Mouse (Mus musculus) large intestine, adult 2 months (tissue): ENCODE results near the gene Etl4. TPM values are rescaled to one million over a fixed set of nuclear protein-coding genes. Genes with fewer than 3 reads are reported as not detected.
"Not testable (repeated sequence)": the region's sequence is repeated elsewhere in the genome, so short reads cannot be mapped to it uniquely, and the experiment has no call there.

Source experiments
- DNase-seq: peaks from one replicate; pipeline ENCODE4 v3.0.0-alpha.2; 2012; ENCODE audit warnings: low read depth, low spot score
- whole genome bisulfite sequencing: fragments of 180-500 bp; shearing (Covaris S2); methylation state at CpG from one replicate; pipeline ENCODE4 v1.1.7; 2018; 5-methylcytosine and 5-hydroxymethylcytosine counted together
- polyA plus RNA-seq: library from polyadenylated mRNA; depleted of rRNA; stranded (reverse); fragments of >200 nt; gene quantifications from 2 replicates; pipeline ENCODE4 v1.2.3, GENCODE M21; 2012

Etl4 gene
- polyA plus RNA-seq, 1 experiment, result 18.2 TPM

DNA sequence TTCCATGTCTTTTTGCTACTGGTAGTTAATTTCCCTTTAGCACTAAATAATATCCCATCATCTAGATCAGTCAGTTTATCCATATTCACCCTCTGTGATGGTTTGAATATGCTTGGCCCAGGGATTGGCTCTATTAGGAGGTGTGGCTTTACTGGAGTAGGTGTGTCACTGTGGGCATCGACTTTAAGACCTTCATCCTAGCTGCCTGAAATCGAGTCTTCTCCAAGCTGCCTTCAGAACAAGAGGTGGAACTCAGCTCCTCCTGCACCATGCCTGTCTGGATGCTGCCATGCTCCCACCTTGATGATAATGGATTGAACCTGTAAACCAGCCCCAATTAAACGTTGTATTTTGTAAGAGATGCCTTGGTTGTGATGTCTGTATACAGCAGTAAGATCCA is 758.3 kb downstream of the Etl4 start:
- no peak for DNase-seq
- WGBS, result 47% methylated on average over 3 of the region's 3 CpGs

DNA sequence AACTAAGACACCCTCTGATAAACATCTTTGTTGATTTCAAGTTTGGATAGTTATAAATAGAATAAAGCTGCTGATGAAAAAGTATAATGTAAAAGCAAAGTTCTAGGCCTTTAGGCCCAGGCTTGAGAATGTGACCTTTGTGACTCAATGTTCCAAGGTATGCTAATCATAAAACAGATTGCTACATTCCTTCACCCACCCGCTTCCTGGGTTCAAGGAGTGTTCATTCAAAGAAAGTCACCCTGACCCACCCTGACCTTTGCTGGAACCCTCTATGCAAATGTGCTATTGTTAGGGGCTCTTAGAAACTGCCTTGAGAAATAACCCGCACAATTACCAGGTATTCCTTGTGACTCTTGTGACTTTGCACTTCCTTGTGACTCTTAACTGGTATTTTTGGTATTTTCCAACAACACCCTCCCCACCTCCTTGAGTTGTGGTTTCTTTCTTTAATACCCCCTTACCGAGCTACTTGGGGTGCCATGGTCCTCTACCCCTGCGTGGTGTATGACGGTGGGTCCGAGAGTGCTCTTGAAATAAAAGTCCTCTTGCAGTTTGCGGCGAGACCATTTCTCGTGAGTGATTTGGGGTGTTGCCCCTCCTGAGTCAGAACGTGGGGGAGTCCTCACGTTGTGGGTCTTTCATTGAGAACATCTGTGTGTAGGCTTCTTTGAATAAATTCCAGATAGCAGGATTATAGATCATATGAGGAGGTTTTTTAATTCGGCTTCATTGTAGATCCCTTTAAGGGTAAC is 758.9 kb downstream of the Etl4 start:
- not testable (repeated sequence) for DNase-seq
- 87% methylated on average over 12 of the region's 12 CpGs for WGBS

DNA sequence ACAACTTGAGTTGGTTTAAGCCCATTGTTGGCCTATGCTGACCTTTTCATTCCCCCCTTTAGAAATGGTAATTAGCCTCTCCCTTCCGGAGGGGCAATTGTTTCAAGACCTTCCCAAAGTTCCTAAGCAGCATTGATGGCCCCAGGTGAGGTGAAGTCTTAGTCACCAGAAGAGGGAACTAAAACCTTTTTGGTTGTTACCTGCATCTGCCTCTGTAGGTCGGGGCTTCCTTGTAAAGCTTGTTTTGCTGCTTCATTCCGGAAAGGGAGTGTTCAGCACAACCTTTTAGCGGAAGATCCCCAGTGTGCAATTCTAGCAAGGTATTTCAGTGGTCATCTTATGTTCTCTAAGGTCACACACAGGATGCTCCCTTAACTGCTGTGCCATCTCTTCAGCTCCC is 759.8 kb downstream of the Etl4 start:
- no peak for DNase-seq
- 76% methylated on average over 4 of the region's 4 CpGs for WGBS

DNA sequence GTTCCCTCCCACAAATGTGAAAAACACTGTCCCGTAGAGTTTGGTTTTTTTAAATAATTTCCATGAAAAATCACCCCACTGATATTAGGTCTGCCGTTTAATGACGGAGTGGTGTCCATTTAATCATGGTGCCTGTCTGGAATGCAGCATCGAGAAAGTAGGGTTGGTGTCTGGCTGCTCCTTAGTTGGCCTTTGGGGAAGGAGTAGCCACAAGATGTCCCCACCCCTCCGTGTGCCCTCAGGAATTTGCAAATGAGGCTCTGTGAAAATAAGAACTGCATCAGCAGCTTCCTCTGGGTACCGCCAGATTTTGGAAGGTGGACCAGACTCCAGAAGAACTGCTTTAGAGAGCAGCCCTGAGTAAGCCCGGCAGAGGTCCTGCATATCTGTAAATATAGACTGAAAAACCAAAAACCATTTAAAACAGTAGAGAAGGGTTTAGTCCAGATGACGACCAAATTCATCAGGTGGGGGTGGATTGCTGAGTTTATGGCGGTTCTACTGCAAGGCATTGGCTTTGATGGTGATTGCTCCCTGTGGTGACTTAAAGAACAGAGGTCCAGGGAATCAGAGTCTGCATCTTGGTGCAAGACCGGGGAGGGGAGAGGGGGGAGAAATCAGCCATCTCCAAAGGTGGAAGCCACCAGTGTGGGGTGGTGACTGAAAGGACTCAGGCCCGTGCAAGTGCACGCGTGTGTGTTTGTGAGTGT is 762.1 kb downstream of the Etl4 start:
- WGBS, result 68% methylated on average over 13 of the region's 13 CpGs
- DNase-seq, result no peak

DNA sequence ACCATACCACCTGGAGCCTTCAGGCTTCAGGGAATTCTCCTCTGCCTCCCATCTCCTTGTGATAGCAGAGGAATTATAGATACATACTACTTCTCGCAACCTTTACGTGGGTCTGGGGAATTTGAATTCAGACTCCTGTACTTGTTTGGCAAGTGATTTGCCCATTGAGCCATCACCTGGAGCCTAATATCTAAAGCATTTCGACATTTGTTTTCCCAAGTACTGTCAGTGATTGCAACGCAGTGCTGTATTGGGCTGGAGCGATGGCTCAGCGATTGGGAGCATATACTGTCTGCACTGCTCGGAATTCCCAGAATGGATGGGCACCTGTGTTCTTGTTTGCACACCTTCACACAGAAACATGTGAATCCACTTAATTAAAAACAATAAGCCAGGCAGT is 762.7 kb downstream of the Etl4 start:
- WGBS, result 90% methylated on average over 7 of the region's 7 CpGs
- DNase-seq, result no peak

DNA sequence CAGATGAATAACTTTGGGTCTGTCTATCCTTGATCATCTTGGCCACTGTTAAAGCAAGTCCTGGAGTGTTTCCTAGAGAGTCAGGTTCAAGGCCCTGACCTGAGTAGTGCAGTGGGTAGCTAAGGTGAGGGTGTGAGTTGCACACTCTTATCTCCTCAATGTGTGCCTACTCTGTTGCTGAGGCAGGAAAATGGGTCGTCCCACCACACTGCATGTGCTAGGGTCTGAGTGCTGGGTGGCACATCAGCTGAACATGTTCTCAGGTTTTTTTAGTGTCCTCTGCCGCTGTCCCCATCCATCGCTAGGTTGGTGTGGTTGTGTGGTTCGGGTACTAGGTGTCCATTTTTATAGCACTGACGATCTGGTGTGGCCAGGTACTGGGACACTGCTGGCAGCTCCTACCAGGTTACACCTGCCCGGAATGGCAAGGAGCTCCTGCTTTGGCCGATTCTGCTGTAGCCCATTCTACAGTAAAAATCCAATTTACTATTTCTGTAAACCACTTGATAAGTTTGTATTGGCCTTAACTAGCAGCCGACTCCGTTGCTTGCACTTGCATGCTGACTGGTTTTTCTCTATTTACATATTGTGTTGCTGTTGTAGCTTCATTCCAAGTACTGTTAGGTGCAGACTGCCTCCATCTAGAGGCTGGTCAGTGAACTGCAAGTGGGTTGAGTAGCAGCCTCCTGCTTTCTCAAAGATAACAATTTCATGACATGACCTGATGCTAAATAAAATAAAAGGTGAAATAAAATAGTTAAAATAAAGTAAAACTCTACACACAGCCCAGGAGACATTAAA is 763.4 kb downstream of the Etl4 start:
- WGBS, result 44% methylated on average over 9 of the region's 9 CpGs
- peak; percentile 37 for DNase-seq

DNA sequence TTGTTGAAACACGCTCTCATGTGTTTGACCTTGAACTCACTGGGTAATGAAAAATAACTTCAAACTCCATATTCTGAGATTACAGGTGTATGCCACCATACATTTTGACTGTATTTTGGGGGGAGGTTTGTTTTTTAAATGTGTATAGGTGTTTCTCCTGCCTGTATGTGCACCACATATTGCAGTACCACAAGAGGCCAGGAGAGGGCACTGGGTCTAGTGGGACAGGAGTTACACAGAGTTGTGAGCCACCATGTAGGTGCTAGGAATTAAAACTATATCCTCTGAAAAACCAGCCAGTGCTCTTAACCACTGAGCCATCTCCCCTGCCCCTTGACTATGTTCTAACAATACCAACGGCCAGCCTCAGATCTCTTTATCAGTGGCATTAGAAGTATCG is 766.8 kb downstream of the Etl4 start:
- 96% methylated on average over 3 of the region's 3 CpGs for WGBS
- DNase-seq, result no peak

DNA sequence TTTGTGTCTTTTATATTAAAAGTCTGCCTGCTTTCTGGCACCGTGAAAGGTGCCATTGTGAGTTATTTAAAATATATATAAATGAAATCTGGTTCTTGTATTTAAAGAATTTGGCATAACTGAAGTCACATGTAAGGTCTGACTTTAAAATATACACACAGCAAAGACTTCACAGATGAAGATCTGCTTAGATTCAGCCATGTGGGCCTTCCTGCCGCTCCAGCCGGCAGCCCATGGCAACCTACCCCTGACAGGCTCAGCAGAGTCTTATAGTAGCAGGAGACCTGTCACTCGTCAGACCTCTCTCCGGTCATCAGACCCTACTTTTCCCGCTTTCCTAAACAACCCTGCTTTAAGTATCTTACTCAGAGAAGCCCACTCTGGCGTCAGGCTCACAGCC is 769.2 kb downstream of the Etl4 start:
- 84% methylated on average over 7 of the region's 7 CpGs for WGBS
- no peak for DNase-seq

DNA sequence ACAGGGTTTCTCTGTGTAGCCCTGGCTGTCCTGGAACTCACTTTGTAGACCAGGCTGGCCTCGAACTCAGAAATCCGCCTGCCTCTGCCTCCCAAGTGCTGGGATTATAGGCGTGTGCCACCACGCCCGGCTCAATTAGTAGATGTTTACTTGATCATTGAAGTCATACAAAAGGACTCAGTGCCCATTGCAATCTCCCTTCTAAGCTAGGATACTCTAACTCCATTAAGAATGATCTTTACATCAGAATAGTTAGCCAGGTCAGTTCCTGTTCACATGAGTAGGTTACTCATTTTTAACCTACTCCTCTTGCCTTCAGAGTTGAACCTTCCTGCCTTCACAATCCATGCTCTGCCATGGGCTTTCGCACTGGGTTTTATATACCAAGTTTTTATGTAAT is 772.6 kb downstream of the Etl4 start:
- DNase-seq, result not testable (repeated sequence)
- 90% methylated on average over 6 of the region's 6 CpGs for WGBS

DNA sequence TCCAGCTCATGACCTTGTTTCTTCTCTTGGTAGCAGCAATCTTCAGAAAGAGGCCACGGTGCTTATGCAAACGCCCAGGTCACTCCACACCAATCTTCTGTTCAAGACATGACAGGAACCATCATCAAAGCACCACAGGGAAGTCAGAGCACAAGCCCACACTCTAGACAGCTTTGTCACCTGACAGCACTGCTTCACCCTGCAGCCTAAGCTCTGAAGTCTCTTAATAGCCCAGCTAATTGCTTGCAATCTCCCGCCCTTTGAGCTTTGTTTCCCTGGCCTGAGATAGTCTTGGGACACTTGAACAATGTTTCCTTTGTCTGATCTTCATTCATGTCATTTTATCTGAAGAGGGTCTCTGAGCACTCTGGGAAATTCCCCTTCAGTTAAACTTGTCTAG is 779.8 kb downstream of the Etl4 start:
- WGBS, result 19% methylated on average over 3 of the region's 3 CpGs
- no peak for DNase-seq

DNA sequence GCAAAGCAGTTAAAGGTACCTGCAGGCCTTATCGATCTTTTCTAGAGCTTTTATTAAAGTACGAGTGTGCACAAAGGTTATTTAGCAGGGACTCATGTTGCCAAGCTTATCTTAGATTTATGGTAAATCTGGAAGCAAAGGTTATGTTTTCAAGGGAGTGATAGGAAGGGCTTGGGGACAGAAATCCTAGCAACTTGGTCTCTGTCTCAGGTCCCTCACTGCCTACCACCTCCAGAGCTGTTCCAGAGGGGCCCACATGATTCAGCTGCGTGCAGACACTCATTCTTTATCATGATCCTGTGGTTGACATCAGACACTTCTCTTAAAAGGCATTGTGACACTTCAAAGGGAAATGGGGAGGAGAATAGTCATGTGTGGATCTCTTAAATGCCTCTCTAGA is 783.3 kb downstream of the Etl4 start:
- no peak for DNase-seq
- WGBS, result 39% methylated on average over 3 of the region's 3 CpGs

DNA sequence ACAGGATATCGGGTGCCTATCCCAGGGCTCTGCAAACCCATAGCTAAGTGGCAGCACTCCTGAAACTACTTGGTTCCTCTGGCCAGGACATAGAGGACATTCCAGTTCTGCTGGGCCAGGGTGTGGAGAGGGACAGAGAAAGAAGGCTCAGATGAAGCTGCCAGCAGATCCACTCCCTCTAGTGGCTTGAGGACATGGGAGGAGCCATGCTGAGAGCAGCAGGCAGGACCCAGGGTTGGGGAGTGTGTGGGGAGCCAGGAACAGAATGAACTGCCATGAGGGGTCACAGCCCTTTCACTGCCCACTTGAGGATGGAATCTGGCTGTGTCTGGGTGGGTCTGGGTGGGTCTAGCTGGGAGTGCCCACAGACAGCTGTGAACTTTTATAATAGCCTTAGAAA is 784.2 kb downstream of the Etl4 start:
- DNase-seq, result no peak
- WGBS, result 74% methylated on average over 1 of the region's 1 CpGs

DNA sequence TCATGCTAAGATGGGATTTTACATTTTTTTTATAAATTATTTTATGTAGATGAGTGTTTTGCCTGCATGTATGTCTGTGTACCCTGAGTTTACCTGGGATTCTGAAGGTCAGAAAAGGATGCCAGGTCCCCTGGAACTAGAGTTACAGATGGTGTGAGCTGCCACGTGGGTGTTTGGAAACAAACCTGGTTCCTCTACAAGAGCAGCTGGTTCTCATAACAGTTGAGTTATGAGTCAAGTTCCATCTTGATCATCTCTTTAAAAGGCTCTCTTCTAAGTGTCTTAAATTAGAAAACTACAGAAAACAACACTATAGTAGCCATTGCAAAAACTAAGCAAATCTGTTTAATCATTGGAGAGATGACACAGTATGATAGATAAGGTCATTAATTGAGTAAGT is 788.1 kb downstream of the Etl4 start:
- no peak for DNase-seq
- WGBS, result 39% methylated on average over 1 of the region's 1 CpGs

DNA sequence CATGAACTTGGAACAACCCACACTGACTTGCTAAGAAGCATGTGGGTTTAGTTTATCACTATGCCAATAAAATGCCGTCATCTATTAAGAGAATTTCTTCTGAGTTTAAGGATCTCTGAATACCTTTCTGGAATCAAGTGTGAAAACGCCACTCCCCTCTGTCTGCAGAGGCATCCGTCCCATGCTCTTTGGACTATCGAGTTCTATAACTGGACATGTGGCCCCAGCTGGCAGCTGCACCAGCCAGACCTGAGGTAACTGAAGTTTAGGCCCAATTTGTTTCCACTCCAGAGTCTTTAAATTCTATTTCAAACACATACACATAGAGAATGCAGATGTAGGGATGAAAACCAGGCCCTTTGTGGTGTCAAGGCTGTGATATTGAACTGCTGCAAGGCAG is 795.5 kb downstream of the Etl4 start:
- no peak for DNase-seq
- 23% methylated on average over 4 of the region's 4 CpGs for WGBS

DNA sequence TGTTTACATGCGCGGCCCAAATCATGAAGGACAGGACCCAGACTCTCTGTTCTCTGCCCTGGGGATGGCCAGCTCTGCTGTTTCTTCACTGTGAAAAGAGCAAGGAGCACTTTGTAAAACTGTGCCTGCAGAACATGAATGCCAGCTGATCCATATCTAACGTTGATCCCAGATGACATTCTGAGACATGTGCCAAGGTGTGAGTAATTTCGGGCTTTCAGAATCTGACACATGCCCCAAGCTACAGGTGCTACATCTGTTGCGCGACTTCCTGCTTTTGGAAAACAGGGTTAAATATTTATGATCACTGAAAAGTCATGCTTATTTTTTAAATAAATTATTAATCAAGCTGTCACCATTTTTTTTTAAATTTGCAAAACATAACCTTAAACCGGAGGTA is 801.0 kb downstream of the Etl4 start:
- WGBS, result 82% methylated on average over 7 of the region's 7 CpGs
- DNase-seq, result no peak

DNA sequence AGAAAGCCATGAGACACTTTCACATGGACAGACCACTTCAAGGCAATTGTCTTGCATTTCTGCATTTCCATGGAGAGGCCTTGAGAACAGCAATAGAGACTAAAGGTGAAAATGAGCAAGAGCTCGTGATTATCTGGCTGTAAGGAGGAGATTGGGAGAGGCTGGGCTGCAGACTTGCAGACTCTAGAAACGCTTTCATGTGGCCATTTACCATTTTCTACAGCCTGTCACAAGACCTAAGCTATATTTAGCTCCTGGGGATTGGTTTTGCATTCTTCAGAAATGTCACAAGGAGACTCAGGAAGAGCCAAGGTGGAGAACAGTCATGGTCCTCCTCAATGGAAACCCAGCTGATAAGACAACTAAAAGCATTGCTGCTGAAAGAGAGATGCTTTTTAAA is 801.4 kb downstream of the Etl4 start:
- 72% methylated on average over 2 of the region's 2 CpGs for WGBS
- DNase-seq, result no peak

DNA sequence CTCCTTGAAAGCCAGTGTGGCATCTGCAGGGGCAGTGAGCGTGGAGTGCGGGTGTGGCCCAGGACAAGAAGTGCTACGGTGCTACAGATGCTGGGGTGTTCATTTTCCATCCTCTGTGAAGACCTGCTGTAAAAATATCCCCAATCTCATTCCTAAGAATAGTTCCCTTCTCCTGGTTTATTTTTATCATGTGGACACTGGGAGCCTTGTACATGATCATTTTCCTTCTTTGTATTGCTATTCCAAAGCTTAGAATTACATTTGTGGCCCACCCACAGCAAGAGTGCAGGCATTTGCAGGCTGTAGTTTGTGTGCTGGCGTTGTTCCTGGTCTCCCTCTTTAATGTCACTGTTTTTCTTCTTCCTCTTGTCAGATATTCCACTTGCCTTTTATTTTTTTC is 809.5 kb downstream of the Etl4 start:
- 82% methylated on average over 4 of the region's 4 CpGs for WGBS
- DNase-seq, result no peak

DNA sequence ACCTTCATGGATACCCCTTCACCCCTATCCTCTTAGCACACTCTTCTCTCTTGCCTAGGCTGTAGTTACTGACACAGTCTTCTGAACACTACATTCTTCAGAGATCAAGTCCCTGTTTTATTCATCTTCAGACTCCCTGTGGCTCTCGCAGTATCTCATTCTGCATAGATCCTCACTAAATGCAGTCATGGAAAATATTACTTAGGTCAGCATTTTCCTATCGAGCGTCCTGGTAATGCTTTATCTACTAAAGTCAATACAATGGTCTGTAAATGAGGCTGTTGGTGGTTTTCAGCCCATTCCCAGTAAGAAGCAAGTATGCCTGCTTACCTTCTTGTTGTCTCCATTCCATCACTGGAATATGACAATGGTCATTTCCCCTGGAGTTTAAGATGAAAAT is 811.5 kb downstream of the Etl4 start:
- DNase-seq, result no peak
- 76% methylated on average over 3 of the region's 3 CpGs for WGBS

DNA sequence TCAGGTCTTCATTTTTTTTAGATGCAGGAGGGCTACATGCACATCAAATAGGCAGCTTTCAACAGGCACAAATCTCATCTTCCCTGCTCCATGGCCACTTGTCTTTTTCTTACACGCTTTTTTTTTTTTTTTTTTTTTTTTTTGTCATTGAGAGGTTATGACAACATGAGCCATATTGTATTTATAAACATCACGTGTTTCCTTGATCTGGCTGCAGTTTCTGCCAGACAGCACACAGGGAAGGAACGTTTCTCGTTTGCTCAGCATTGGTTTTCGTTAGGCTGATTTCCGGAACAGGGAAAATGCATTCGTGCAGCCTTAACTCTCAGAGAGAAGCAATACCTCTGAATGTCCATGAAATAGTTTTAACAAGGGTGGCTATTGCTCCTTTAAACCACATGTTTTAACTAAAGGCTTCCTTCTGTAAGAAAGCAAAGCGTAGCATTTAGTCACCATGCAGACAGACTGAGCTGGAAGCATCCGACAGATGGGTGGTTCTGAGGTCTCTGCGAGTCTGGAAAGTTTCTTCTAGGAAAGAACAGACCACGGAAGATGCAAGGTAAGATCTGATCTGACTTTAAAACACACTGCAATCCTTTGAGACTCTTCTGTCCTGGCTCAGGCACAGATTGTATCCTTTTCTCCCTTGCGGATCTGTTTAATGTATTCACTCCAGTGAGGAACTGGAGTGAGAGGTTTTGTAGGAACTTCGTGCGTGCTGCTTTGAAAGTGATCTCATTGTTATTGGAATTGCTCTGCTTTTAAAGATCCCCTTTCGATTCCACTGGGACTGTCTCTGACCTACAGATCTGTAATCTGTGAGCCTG is 812.8 kb downstream of the Etl4 start:
- no peak for DNase-seq
- 6% methylated on average over 15 of the region's 15 CpGs for WGBS
